11 mouse cellular contexts compared by ENCODE assay signal in genomic region chr8:45614610-45615009, GRCm38 (mm10).
DNase-seq lines count a peak whose midpoint lies in the region; ATAC-seq and TF ChIP-seq lines count a peak whose summit lies in the region.
"Had no signal": no experiment of that assay in that cellular context is flagged by ENCODE, and none has a peak within 500 bp of the region (broad histone marks: within the 10 kb centered on the region; RNA-seq: fewer than 3 reads in every experiment).

No protein-coding gene starts in this region.

- no peak for TF ChIP-seq CTCF in liver, adult 2 months (IDR thresholded peaks at IDR 0.05; ENCODE audit: low read depth, low read length)

- H3K9ac ChIP-seq in liver, adult 2 months (ENCODE audit: low read depth, low read length): no peak overlapping the region
- H3K9ac ChIP-seq in stomach, embryonic 14.5 days (replicated peaks; ENCODE audit: low read depth, low read length): no peak overlapping the region

- H3K27me3 ChIP-seq in liver, adult 2 months (ENCODE audit: control insufficient read depth, insufficient read depth, low read length): no peaks in the 10 kb centered on the region
- H3K27me3 ChIP-seq in stomach, embryonic 14.5 days (ENCODE audit: control insufficient read depth, insufficient read depth, low read length): no peaks in the 10 kb centered on the region

- WGBS in liver, adult 2 months: 37% methylated on average over 5 of the region's 5 CpGs
- whole genome bisulfite sequencing in stomach, embryonic 14.5 days: 27% methylated on average over 5 of the region's 5 CpGs

- H3K36me3 ChIP-seq in liver, adult 2 months (ENCODE audit: control insufficient read depth, insufficient read depth, low read length): no peaks in the 10 kb centered on the region
- no peaks in the 10 kb centered on the region for H3K36me3 ChIP-seq in stomach, embryonic 14.5 days (ENCODE audit: control insufficient read depth, insufficient read depth, low read length)
- H3K36me3 ChIP-seq: G1E had no signal

- no peak overlapping the region for H3K4me3 ChIP-seq in liver, adult 2 months (ENCODE audit: insufficient read depth, low read depth, low read length)
- no peak overlapping the region for H3K4me3 ChIP-seq in stomach, embryonic 14.5 days (ENCODE audit: low read depth, low read length)
- H3K4me3 ChIP-seq: erythroblast, embryonic 14.5 days had no signal

- peak; percentile 25 for DNase-seq in embryo, embryonic 10 days (ENCODE audit: low spot score)
- no peak for DNase-seq in embryo, embryonic 10.5 days (ENCODE audit: low spot score)
- no peak for DNase-seq in liver, adult 2 months (ENCODE audit: extremely low read depth, low read depth, low spot score)
- no peak for DNase-seq in liver
- peak; percentile 31 for DNase-seq in kidney, postnatal 10 days
- DNase-seq in gastrocnemius, adult 18-20 months (ENCODE audit: low spot score): no peak
- no peak for DNase-seq in frontal cortex, postnatal 10 days (ENCODE audit: low spot score in 2 of 2)

- H3K79me2 ChIP-seq in liver, adult 2 months (ENCODE audit: control insufficient read depth, insufficient read depth, low read length): no peaks in the 10 kb centered on the region

- H3K4me1 ChIP-seq in liver, adult 2 months (ENCODE audit: control insufficient read depth, insufficient read depth, low read length): peaks cover 10% of the 10 kb centered on the region
- no peaks in the 10 kb centered on the region for H3K4me1 ChIP-seq in stomach, embryonic 14.5 days (ENCODE audit: control insufficient read depth, insufficient read depth, low read length)

- H3K9me3 ChIP-seq in stomach, embryonic 14.5 days (ENCODE audit: control insufficient read depth, low read depth, low read length): no peaks in the 10 kb centered on the region

- H3K4me2 ChIP-seq in stomach, embryonic 14.5 days (replicated peaks; ENCODE audit: low read depth, low read length): no peak overlapping the region

- no peak for TF ChIP-seq POLR2A in liver, adult 2 months (IDR thresholded peaks at IDR 0.05; ENCODE audit: extremely low read depth, insufficient read depth, low read length)

- 0 out of 2 replicates have a peak overlapping the region, but pooled peaks have one; percentile 1 for H3K27ac ChIP-seq in liver, adult 2 months (replicated peaks; ENCODE audit: insufficient read depth, low read depth, low read length)
- H3K27ac ChIP-seq in stomach, embryonic 14.5 days (ENCODE audit: low read length): no peak overlapping the region
- H3K27ac ChIP-seq: macrophage had no signal

- ATAC-seq in stomach, embryonic 14.5 days (ENCODE audit: insufficient number of reproducible peaks, insufficient read depth, low FRiP score, low read depth): peak; percentile 75; the same call in 1 of the 2 replicates

Comparison
In these comparisons a context has a peak if more than half of its experiments do, and no peak if none do; other contexts are left out.
1. DNase-seq: peak in embryo, embryonic 10 days (single experiment) and kidney, postnatal 10 days (single experiment); none in embryo, embryonic 10.5 days (single experiment), liver, adult 2 months (single experiment), liver (single experiment), gastrocnemius, adult 18-20 months (single experiment) and frontal cortex, postnatal 10 days (0 of 2).